Mouse (Mus musculus) E14TG2a.4 (cell line): Measurements from ENCODE around the gene Cdsn.

Experiments used
- CTCF ChIP-seq: conservative IDR thresholded peaks from 2 replicates; pipeline ENCODE4 v1.5.1; 2014; ENCODE audit warnings: low read length
- POU5F1 ChIP-seq: IDR thresholded peaks from 2 replicates; pipeline ENCODE4 v1.6.1; 2014; ENCODE audit warnings: low read length, borderline replicate concordance

DNA sequence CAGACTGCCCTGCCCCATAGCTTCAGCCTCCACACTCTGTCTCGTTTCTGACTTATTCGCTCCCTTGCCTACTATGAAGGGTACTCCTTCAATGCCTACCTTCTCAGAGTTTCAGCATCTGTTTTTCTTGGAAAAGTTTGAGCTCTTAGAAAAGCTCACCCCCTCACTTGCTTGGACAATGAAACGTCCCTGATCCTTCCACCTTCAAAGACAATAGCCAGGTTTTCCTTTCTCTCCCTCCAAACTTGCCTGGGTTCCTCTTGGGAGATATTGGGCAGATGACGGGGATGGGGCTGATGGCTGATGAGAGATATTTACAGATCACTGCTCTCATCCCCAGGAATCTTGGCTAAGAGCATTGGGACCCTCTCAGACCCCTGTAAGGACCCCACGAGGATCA lies 2.4 kb downstream of the Cdsn start:
- no peak for TF ChIP-seq CTCF
- no peak for TF ChIP-seq POU5F1
